Mouse (Mus musculus) layer of hippocampus, adult 18-20 months (tissue): Measurements from ENCODE around the gene Mapk14. TPM values are rescaled to one million over a fixed set of nuclear protein-coding genes. Genes with fewer than 3 reads are reported as not detected.

Experiments used
- DNase-seq, 2 experiments: peaks; one replicate each; pipeline ENCODE4 v3.0.0; 2022; ENCODE audit warnings: low spot score in 2 of 2
- total RNA-seq, 2 experiments: library from RNA; stranded (reverse); gene quantifications; 2 replicates each; pipeline ENCODE4 v1.2.3; 2021

Mapk14 gene
- total RNA-seq, 2 experiments from 2014 or later = 75.0 to 80.5 TPM

DNA sequence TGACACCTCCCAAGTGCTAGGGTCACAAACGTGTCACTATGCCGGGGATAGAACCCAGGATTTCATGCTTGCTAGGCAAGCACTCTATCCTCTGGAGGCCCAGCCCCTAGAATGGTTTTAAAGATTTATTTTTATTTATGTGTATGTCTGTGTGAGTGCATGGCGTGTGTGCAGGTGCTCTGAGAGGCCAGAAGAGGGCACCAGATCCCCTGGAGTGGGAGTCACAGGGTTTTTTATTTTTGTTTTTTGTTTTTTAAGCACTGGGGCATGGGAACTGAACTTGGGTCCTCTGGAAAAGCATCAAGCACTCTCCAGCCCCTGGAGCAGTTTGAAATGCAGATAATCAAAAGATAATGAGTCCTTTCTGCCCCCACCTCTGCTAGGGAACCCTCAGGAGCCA is 85.7 kb downstream of the Mapk14 start:
- DNase-seq = no peak

- peak in 1 of 2 experiments; percentile 18 for DNase-seq
Measured at GRCm38 (mm10) chr17:28777231-28778005, 86.3 kb downstream of the Mapk14 start.

GRCm38 (mm10) chr17:28779735-28780134 is 88.6 kb downstream of the Mapk14 start:
- DNase-seq = no peak

GRCm38 (mm10) chr17:28780836-28781235 is 89.7 kb downstream of the Mapk14 start:
- DNase-seq = no peak

DNA sequence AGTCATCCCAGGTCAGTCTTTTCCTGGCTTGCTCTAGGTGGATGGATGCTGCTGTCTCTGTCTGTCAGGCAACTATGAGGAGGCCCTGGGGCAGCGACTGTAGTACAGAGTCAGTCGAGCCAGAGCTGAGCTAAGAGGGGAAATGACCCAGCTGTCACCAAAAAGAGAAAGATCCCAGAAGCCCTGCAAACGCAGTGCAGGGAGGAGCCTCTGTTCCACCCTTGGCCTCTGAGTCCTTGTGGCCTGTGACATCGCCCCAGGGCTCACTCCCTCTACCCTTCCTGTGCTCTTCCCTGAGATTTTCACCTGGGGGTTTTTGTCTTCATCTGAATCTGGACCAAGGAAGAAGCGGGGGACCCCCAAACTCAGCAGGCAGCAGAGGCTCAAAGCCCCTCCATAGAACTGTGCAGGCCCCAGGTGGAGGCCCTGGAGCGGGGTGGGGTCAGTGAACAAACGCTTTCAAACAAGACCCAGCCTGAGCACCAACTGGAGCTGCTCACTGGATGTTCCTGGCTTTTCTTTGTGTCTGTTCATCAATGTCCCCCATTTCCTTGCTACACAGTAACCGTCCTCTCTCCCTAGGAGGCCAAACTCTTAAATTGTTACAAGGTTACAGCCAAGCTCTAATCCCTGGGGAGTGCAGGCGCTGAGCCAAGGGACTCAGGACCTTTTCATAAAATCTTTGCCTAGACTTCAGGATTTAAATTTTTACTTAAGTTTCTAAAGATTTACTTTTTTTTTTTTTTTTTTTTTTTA is 90.3 kb downstream of the Mapk14 start:
- no peak for DNase-seq

GRCm38 (mm10) chr17:28785036-28785435 is 93.9 kb downstream of the Mapk14 start:
- no peak for DNase-seq

GRCm38 (mm10) chr17:28787507-28787906 is 96.4 kb downstream of the Mapk14 start:
- DNase-seq = no peak

DNA sequence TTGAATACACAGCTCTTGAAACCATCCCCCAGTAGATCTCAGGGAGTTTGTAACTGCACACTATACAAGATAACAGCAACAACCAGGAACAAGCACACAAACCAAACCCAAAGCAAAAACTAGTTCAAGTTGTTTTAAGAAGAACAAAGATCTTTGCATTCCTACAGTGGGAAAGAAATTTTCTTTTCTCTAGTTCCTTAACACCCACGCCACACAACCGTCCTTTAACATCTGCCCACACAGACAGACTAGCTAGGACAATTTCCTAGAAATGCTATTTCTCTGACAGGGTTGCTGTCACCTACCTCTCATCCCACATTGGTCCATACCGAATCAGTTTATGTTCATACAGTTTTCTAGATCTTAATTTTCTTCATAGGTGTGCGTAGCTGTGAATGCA is 105.9 kb downstream of the Mapk14 start:
- no peak for DNase-seq

Other genes starting within 250 kb of the Mapk14 start
- 10 to 100 TPM; 81.9 to 84.3 TPM for gene Fkbp5, start 173.8 kb upstream of the Mapk14 start, total RNA-seq
- gene Armc12, start 160.5 kb upstream of the Mapk14 start, total RNA-seq = not detected
- not detected for gene Clpsl2, start 141.9 kb upstream of the Mapk14 start, total RNA-seq
- gene Clps, start 130.6 kb upstream of the Mapk14 start, total RNA-seq = not detected
- gene Lhfpl5, start 115.7 kb upstream of the Mapk14 start, total RNA-seq = 1 to 10 TPM; 3.8 to 3.9 TPM
- 10 to 100 TPM; 71.8 to 76.0 TPM for gene Srpk1, start 68.6 kb upstream of the Mapk14 start, total RNA-seq
- gene Slc26a8, start 1.1 kb upstream of the Mapk14 start, total RNA-seq = 1 to 10 TPM; 5.4 to 6.4 TPM
- 1 to 10 TPM; 2.1 to 3.1 TPM for gene AC170998.1, start 34.8 kb downstream of the Mapk14 start, total RNA-seq
- gene Mapk13, start 78.0 kb downstream of the Mapk14 start, total RNA-seq = 1 to 10 TPM; 1.3 to 2.1 TPM
- 10 to 100 TPM; 42.0 to 52.3 TPM for gene Brpf3, start 109.8 kb downstream of the Mapk14 start, total RNA-seq
- gene Pnpla1, start 167.1 kb downstream of the Mapk14 start, total RNA-seq = under 1 TPM; 0.41 to 0.87 TPM
- gene 4930539E08Rik, start 224.0 kb downstream of the Mapk14 start, total RNA-seq = 1 to 10 TPM; 4.1 to 5.5 TPM